In genomic region chr11:89628562-89628961, GRCm38 (mm10) we compare ENCODE assay signal across 32 mouse cellular contexts.
"Had no signal": no experiment of that assay in that cellular context is flagged by ENCODE, and none has a peak within 500 bp of the region (broad histone marks: within the 10 kb centered on the region; RNA-seq: fewer than 3 reads in every experiment).

No protein-coding gene starts in this region.

- H3K36me3 ChIP-seq: limb, embryonic 10.5 days; limb, embryonic 12.5 days; limb, embryonic 13.5 days; limb, embryonic 15.5 days; liver, embryonic 12.5 days; liver, embryonic 13.5 days; liver, embryonic 15.5 days; lung, embryonic 15.5 days; midbrain, embryonic 10.5 days; midbrain, embryonic 12.5 days; midbrain, embryonic 13.5 days; midbrain, embryonic 15.5 days; neural tube, embryonic 12.5 days had no signal

- H3K4me3 ChIP-seq: limb, embryonic 10.5 days; limb, embryonic 12.5 days; limb, embryonic 13.5 days; limb, embryonic 15.5 days; liver, embryonic 12.5 days; liver, embryonic 13.5 days; liver, embryonic 15.5 days; lung, embryonic 15.5 days; megakaryocyte, embryonic 14.5 days; midbrain, embryonic 10.5 days; midbrain, embryonic 12.5 days; midbrain, embryonic 13.5 days; midbrain, embryonic 15.5 days; myocyte; neural tube, embryonic 12.5 days had no signal

- H3K9ac ChIP-seq: limb, embryonic 12.5 days; limb, embryonic 13.5 days; limb, embryonic 15.5 days; liver, embryonic 12.5 days; liver, embryonic 13.5 days; liver, embryonic 14.5 days; liver, embryonic 15.5 days; liver, postnatal 0 days; lung, embryonic 14.5 days; lung, embryonic 15.5 days; midbrain, embryonic 12.5 days; midbrain, embryonic 13.5 days; midbrain, embryonic 15.5 days; neural tube, embryonic 12.5 days had no signal

- H3K4me1 ChIP-seq: limb, embryonic 10.5 days; limb, embryonic 12.5 days; limb, embryonic 13.5 days; limb, embryonic 15.5 days; liver, embryonic 12.5 days; liver, embryonic 13.5 days; liver, embryonic 15.5 days; lung, embryonic 15.5 days; megakaryocyte, embryonic 14.5 days; neural tube, embryonic 12.5 days had no signal

- H3K27me3 ChIP-seq: limb, embryonic 13.5 days; limb, embryonic 15.5 days; liver, embryonic 12.5 days; liver, embryonic 13.5 days; liver, embryonic 15.5 days; lung, embryonic 15.5 days; megakaryocyte, embryonic 14.5 days; midbrain, embryonic 12.5 days; midbrain, embryonic 13.5 days; midbrain, embryonic 15.5 days; neural tube, embryonic 12.5 days had no signal

- H3K4me2 ChIP-seq: limb, embryonic 12.5 days; limb, embryonic 13.5 days; limb, embryonic 15.5 days; liver, embryonic 11.5 days; liver, embryonic 12.5 days; liver, embryonic 13.5 days; liver, embryonic 15.5 days; lung, embryonic 14.5 days; lung, embryonic 15.5 days; midbrain, embryonic 11.5 days; midbrain, embryonic 12.5 days; midbrain, embryonic 13.5 days; midbrain, embryonic 15.5 days; neural tube, embryonic 12.5 days had no signal

- ATAC-seq: liver, embryonic 12.5 days; liver, postnatal 0 days; lung, postnatal 0 days; midbrain, embryonic 13.5 days; midbrain, embryonic 15.5 days; midbrain, embryonic 16.5 days had no signal

- H3K9me3 ChIP-seq: limb, embryonic 10.5 days; limb, embryonic 12.5 days; limb, embryonic 13.5 days; limb, embryonic 15.5 days; liver, embryonic 12.5 days; liver, embryonic 13.5 days; liver, embryonic 15.5 days; lung, embryonic 15.5 days; megakaryocyte, embryonic 14.5 days; midbrain, embryonic 10.5 days; midbrain, embryonic 12.5 days; midbrain, embryonic 13.5 days; midbrain, embryonic 15.5 days; neural tube, embryonic 12.5 days had no signal

- H3K27ac ChIP-seq: limb, embryonic 10.5 days; limb, embryonic 12.5 days; limb, embryonic 13.5 days; limb, embryonic 15.5 days; liver, embryonic 12.5 days; liver, embryonic 13.5 days; liver, embryonic 14.5 days; liver, embryonic 15.5 days; lung, embryonic 15.5 days; macrophage; midbrain, embryonic 10.5 days; midbrain, embryonic 12.5 days; midbrain, embryonic 13.5 days; midbrain, embryonic 15.5 days; neural tube, embryonic 12.5 days had no signal

- DNase-seq: left cerebral cortex, postnatal 4 days; liver; liver, embryonic 13.5 days; liver, postnatal 0 days; lung, adult 18-20 months; lung, adult 2 months; lung, embryonic 14.5 days; lung, postnatal 10 days; lung, postnatal 14 days; lung, postnatal 36 days; lung, postnatal 4 days; midbrain, embryonic 14.5 days had no signal
